Mouse (Mus musculus): Measurements from ENCODE around the gene Rem2. TPM values are rescaled to one million over a fixed set of nuclear protein-coding genes. Genes with fewer than 3 reads are reported as not detected.

Rem2 gene
- polyA plus RNA-seq, 1 experiment from 2014 or later, result 6.8 TPM

- Histone ChIP-seq H3K9me3 (replicated peaks) (no peaks in the 10 kb centered on the region; the same call in 1 of the 2 replicates), H3K9ac (no peak overlapping the region), H3K27ac (no peak overlapping the region), H3K36me3 (no peaks in the 10 kb centered on the region), H3K4me1 (peaks cover 36% of the 10 kb centered on the region), H3K4me2 (no peak overlapping the region), H3K27me3 (peaks cover 34% of the 10 kb centered on the region), H3K4me3 (replicated peaks) (no peak overlapping the region)
- no peak for ATAC-seq (replicated peaks; ENCODE audit: low FRiP score)
- 69% methylated on average over 6 of the region's 6 CpGs for whole genome bisulfite sequencing
These were observed 4.8 kb downstream of the Rem2 start for GRCm38 (mm10) chr14:54480673-54481072.

GRCm38 (mm10) chr14:54481402-54481801, 5.5 kb downstream of the Rem2 start:
- no peak overlapping the region for H3K4me3 ChIP-seq (replicated peaks)

GRCm38 (mm10) chr14:54482498-54482897, 6.6 kb downstream of the Rem2 start:
- no peak overlapping the region for H3K27ac ChIP-seq
- no peak for ATAC-seq (replicated peaks; ENCODE audit: low FRiP score)
- H3K4me3 ChIP-seq (replicated peaks), result no peak overlapping the region
- no peak overlapping the region for H3K9ac ChIP-seq
- WGBS, result 39% methylated on average over 9 of the region's 9 CpGs
- H3K9me3 ChIP-seq (replicated peaks), result no peaks in the 10 kb centered on the region; the same call in 1 of the 2 replicates
- H3K4me2 ChIP-seq, result no peak overlapping the region
- H3K36me3 ChIP-seq, result no peaks in the 10 kb centered on the region
- H3K27me3 ChIP-seq, result peaks cover 23% of the 10 kb centered on the region
- H3K4me1 ChIP-seq, result peaks cover 19% of the 10 kb centered on the region

More at GRCm38 (mm10) chr14:54481402-54481801, 5.5 kb downstream of the Rem2 start:
- WGBS, result 73% methylated on average over 8 of the region's 8 CpGs
- Histone ChIP-seq H3K9me3 (replicated peaks) (no peaks in the 10 kb centered on the region; the same call in 1 of the 2 replicates), H3K36me3 (no peaks in the 10 kb centered on the region), H3K4me1 (peaks cover 29% of the 10 kb centered on the region), H3K27ac (no peak overlapping the region), H3K4me2 (no peak overlapping the region), H3K9ac (no peak overlapping the region), H3K27me3 (peaks cover 32% of the 10 kb centered on the region)
- ATAC-seq (replicated peaks; ENCODE audit: low FRiP score), result no peak

- Histone ChIP-seq H3K4me3 (replicated peaks) (no peak overlapping the region), H3K9ac (no peak overlapping the region), H3K27me3 (no peaks in the 10 kb centered on the region), H3K4me2 (no peak overlapping the region), H3K36me3 (no peaks in the 10 kb centered on the region), H3K27ac (no peak overlapping the region), H3K9me3 (replicated peaks) (no peaks in the 10 kb centered on the region; the same call in 1 of the 2 replicates), H3K4me1 (no peaks in the 10 kb centered on the region)
- WGBS, result 90% methylated on average over 7 of the region's 7 CpGs
- ATAC-seq (replicated peaks; ENCODE audit: low FRiP score), result no peak
These were observed 10.0 kb downstream of the Rem2 start for GRCm38 (mm10) chr14:54485899-54486298.

GRCm38 (mm10) chr14:54487732-54488131, 11.8 kb downstream of the Rem2 start:
- no peak overlapping the region for H3K4me2 ChIP-seq
- WGBS, result 63% methylated on average over 2 of the region's 2 CpGs
- no peak for ATAC-seq (replicated peaks; ENCODE audit: low FRiP score)
- H3K36me3 ChIP-seq, result no peaks in the 10 kb centered on the region
- no peak overlapping the region for H3K9ac ChIP-seq
- no peak overlapping the region for H3K4me3 ChIP-seq (replicated peaks)
- H3K27me3 ChIP-seq, result no peaks in the 10 kb centered on the region
- no peaks in the 10 kb centered on the region for H3K4me1 ChIP-seq
- H3K27ac ChIP-seq, result no peak overlapping the region
- no peaks in the 10 kb centered on the region for H3K9me3 ChIP-seq (replicated peaks)

- H3K27me3 ChIP-seq, result no peaks in the 10 kb centered on the region
- H3K4me2 ChIP-seq, result no peak overlapping the region
- H3K36me3 ChIP-seq, result no peaks in the 10 kb centered on the region
- no peaks in the 10 kb centered on the region for H3K4me1 ChIP-seq
- no peak overlapping the region for H3K9ac ChIP-seq
- ATAC-seq (replicated peaks; ENCODE audit: low FRiP score), result no peak
- no peak overlapping the region for H3K27ac ChIP-seq
- no peak overlapping the region for H3K4me3 ChIP-seq (replicated peaks)
- no peaks in the 10 kb centered on the region for H3K9me3 ChIP-seq (replicated peaks)
These were observed 12.4 kb downstream of the Rem2 start for GRCm38 (mm10) chr14:54488350-54488749.

- Histone ChIP-seq H3K4me3 (replicated peaks) (no peak overlapping the region), H3K4me1 (no peaks in the 10 kb centered on the region), H3K36me3 (no peaks in the 10 kb centered on the region), H3K4me2 (no peak overlapping the region), H3K9ac (no peak overlapping the region), H3K27ac (no peak overlapping the region), H3K27me3 (no peaks in the 10 kb centered on the region), H3K9me3 (replicated peaks) (no peaks in the 10 kb centered on the region)
- ATAC-seq (replicated peaks; ENCODE audit: low FRiP score), result peak; percentile 85; the same call in 1 of the 2 replicates
- 66% methylated on average over 18 of the region's 18 CpGs for WGBS
These were observed 16.6 kb downstream of the Rem2 start for GRCm38 (mm10) chr14:54492345-54493131.

- Histone ChIP-seq H3K4me1 (no peaks in the 10 kb centered on the region), H3K9me3 (replicated peaks) (no peaks in the 10 kb centered on the region), H3K4me2 (no peak overlapping the region), H3K27me3 (no peaks in the 10 kb centered on the region), H3K27ac (no peak overlapping the region), H3K9ac (no peak overlapping the region), H3K4me3 (replicated peaks) (no peak overlapping the region), H3K36me3 (no peaks in the 10 kb centered on the region)
- WGBS, result 92% methylated on average over 5 of the region's 5 CpGs
- no peak for ATAC-seq (replicated peaks; ENCODE audit: low FRiP score)
These were observed 17.3 kb downstream of the Rem2 start for GRCm38 (mm10) chr14:54493236-54493635.

- WGBS, result 7% methylated on average over 3 of the region's 3 CpGs
- no peaks in the 10 kb centered on the region for H3K4me1 ChIP-seq
These were observed 18.3 kb downstream of the Rem2 start for GRCm38 (mm10) chr14:54494234-54494633.

GRCm38 (mm10) chr14:54496706-54497105, 20.8 kb downstream of the Rem2 start:
- H3K27me3 ChIP-seq, result no peaks in the 10 kb centered on the region
- no peak overlapping the region for H3K9ac ChIP-seq
- H3K4me1 ChIP-seq, result no peaks in the 10 kb centered on the region
- no peak for ATAC-seq (replicated peaks; ENCODE audit: low FRiP score)
- H3K4me2 ChIP-seq, result no peak overlapping the region
- H3K36me3 ChIP-seq, result no peaks in the 10 kb centered on the region
- 80% methylated on average over 14 of the region's 14 CpGs for WGBS
- H3K9me3 ChIP-seq (replicated peaks), result no peaks in the 10 kb centered on the region
- no peak overlapping the region for H3K27ac ChIP-seq
- H3K4me3 ChIP-seq (replicated peaks), result no peak overlapping the region

More at GRCm38 (mm10) chr14:54494234-54494633, 18.3 kb downstream of the Rem2 start:
- no peak overlapping the region for H3K4me2 ChIP-seq
- no peak overlapping the region for H3K27ac ChIP-seq
- peak; percentile 54; the same call in 1 of the 2 replicates for ATAC-seq (replicated peaks; ENCODE audit: low FRiP score)
- no peaks in the 10 kb centered on the region for H3K9me3 ChIP-seq (replicated peaks)
- H3K27me3 ChIP-seq, result no peaks in the 10 kb centered on the region
- no peaks in the 10 kb centered on the region for H3K36me3 ChIP-seq
- H3K9ac ChIP-seq, result no peak overlapping the region
- H3K4me3 ChIP-seq (replicated peaks), result no peak overlapping the region

- Histone ChIP-seq H3K9me3 (replicated peaks) (no peaks in the 10 kb centered on the region), H3K4me3 (replicated peaks) (no peak overlapping the region), H3K9ac (no peak overlapping the region), H3K27ac (no peak overlapping the region), H3K27me3 (no peaks in the 10 kb centered on the region), H3K36me3 (no peaks in the 10 kb centered on the region), H3K4me2 (no peak overlapping the region), H3K4me1 (no peaks in the 10 kb centered on the region)
- WGBS, result 91% methylated on average over 2 of the region's 2 CpGs
- ATAC-seq (replicated peaks; ENCODE audit: low FRiP score), result no peak
These were observed 23.4 kb downstream of the Rem2 start for GRCm38 (mm10) chr14:54499330-54499729.

GRCm38 (mm10) chr14:54501365-54501764, 25.5 kb downstream of the Rem2 start:
- WGBS, result 61% methylated on average over 2 of the region's 2 CpGs
- no peak for ATAC-seq (replicated peaks; ENCODE audit: low FRiP score)
- no peaks in the 10 kb centered on the region for H3K27me3 ChIP-seq
- no peaks in the 10 kb centered on the region for H3K4me1 ChIP-seq
- peaks cover 8% of the 10 kb centered on the region for H3K36me3 ChIP-seq
- no peak overlapping the region for H3K4me3 ChIP-seq (replicated peaks)
- no peak overlapping the region for H3K27ac ChIP-seq
- no peak overlapping the region for H3K4me2 ChIP-seq
- H3K9me3 ChIP-seq (replicated peaks), result no peaks in the 10 kb centered on the region
- no peak overlapping the region for H3K9ac ChIP-seq

Data from kidney, embryonic 15.5 days (tissue).